Comparison of ENCODE assay signal across 8 mouse cellular contexts in genomic region chr15:102721980-102722475, GRCm38 (mm10). TPM values are rescaled to one million over a fixed set of nuclear protein-coding genes. Genes with fewer than 3 reads are reported as not detected.
DNase-seq lines count a peak whose midpoint lies in the region; ATAC-seq and TF ChIP-seq lines count a peak whose summit lies in the region.

TSS of gene Calcoco1 (minus strand) at chr15:102722178.

- ATAC-seq in heart, embryonic 11.5 days (replicated peaks; ENCODE audit: insufficient number of reproducible peaks, low FRiP score, low TSS enrichment): peak; percentile 99
- peak; percentile 99 for ATAC-seq in kidney, embryonic 16.5 days (ENCODE audit: low FRiP score, low TSS enrichment)

- no peaks in the 10 kb centered on the region for H3K79me3 ChIP-seq in C2C12 (ENCODE audit: low read depth)

- no peak for TF ChIP-seq CTCF in C2C12 (IDR thresholded peaks at IDR 0.05; ENCODE audit: control insufficient read depth, insufficient read depth, insufficient read length)
- no peak for TF ChIP-seq CTCF in brain, embryonic 14.5 days (IDR thresholded peaks at IDR 0.05; ENCODE audit: borderline replicate concordance, extremely low read depth, insufficient read depth, insufficient read length)
- TF ChIP-seq CTCF in liver, adult 2 months (IDR thresholded peaks at IDR 0.05; ENCODE audit: low read depth, low read length): no peak

- peak within 1 kb of the TSS; percentile 64 for H3K4me2 ChIP-seq in heart, embryonic 11.5 days
- peak within 1 kb of the TSS; percentile 65 for H3K4me2 ChIP-seq in kidney, embryonic 16.5 days (replicated peaks; ENCODE audit: low read depth, low read length)
- peak within 1 kb of the TSS; percentile 98 for H3K4me2 ChIP-seq in myocyte (ENCODE audit: low read depth)

- H3K9me3 ChIP-seq in erythroblast, embryonic 14.5 days (ENCODE audit: control insufficient read depth, low read length): no peaks in the 10 kb centered on the region
- H3K9me3 ChIP-seq in heart, embryonic 11.5 days (replicated peaks; ENCODE audit: control insufficient read depth, low read length): no peaks in the 10 kb centered on the region
- no peaks in the 10 kb centered on the region for H3K9me3 ChIP-seq in kidney, embryonic 16.5 days (ENCODE audit: low read length)

- peak within 1 kb of the TSS; percentile 79 for H3K9ac ChIP-seq in heart, embryonic 11.5 days (ENCODE audit: low read depth, low read length)
- H3K9ac ChIP-seq in kidney, embryonic 16.5 days (replicated peaks; ENCODE audit: low read length): peak within 1 kb of the TSS; percentile 80
- H3K9ac ChIP-seq in liver, adult 2 months (ENCODE audit: low read depth, low read length): peak within 1 kb of the TSS; percentile 80

- H3K79me2 ChIP-seq in C2C12 (ENCODE audit: control insufficient read depth, insufficient read depth): no peaks in the 10 kb centered on the region
- no peaks in the 10 kb centered on the region for H3K79me2 ChIP-seq in liver, adult 2 months (ENCODE audit: control insufficient read depth, insufficient read depth, low read length)
- H3K79me2 ChIP-seq in myocyte (ENCODE audit: control insufficient read depth, insufficient read depth): no peaks in the 10 kb centered on the region

- peak within 1 kb of the TSS; percentile 82 for H3K27ac ChIP-seq in heart, embryonic 11.5 days (ENCODE audit: low read depth, low read length)
- peak within 1 kb of the TSS; percentile 79 for H3K27ac ChIP-seq in kidney, embryonic 16.5 days (ENCODE audit: low read length)
- H3K27ac ChIP-seq in liver, adult 2 months (replicated peaks; ENCODE audit: insufficient read depth, low read depth, low read length): peak within 1 kb of the TSS; percentile 75

- DNase-seq in brain, embryonic 14.5 days (ENCODE audit: low read depth): peak; percentile 99
- DNase-seq in liver, adult 2 months (ENCODE audit: extremely low read depth, low read depth, low spot score): peak; percentile 92
- peak; percentile 96 for DNase-seq in splenic B cell, adult 2 months (ENCODE audit: low read depth, low spot score)

- H3K4me3 ChIP-seq in C2C12 (ENCODE audit: insufficient read depth, poor library complexity, severe bottlenecking): peak within 1 kb of the TSS; percentile 66
- peak within 1 kb of the TSS; percentile 84 for H3K4me3 ChIP-seq in erythroblast, embryonic 14.5 days (replicated peaks)
- H3K4me3 ChIP-seq in heart, embryonic 11.5 days (ENCODE audit: low read depth, low read length): peak within 1 kb of the TSS; percentile 79
- H3K4me3 ChIP-seq in kidney, embryonic 16.5 days (ENCODE audit: low read length): peak within 1 kb of the TSS; percentile 79
- H3K4me3 ChIP-seq in liver, adult 2 months (ENCODE audit: insufficient read depth, low read depth, low read length): peak within 1 kb of the TSS; percentile 73
- peak within 1 kb of the TSS; percentile 72 for H3K4me3 ChIP-seq in myocyte

- H3K36me3 ChIP-seq in C2C12 (ENCODE audit: control insufficient read depth, insufficient read depth) (no peaks in the 10 kb centered on the region), myocyte (ENCODE audit: control insufficient read depth, insufficient read depth) (no peaks in the 10 kb centered on the region)
- peaks cover 5% of the 10 kb centered on the region for H3K36me3 ChIP-seq in erythroblast, embryonic 14.5 days (ENCODE audit: control insufficient read depth)
- H3K36me3 ChIP-seq in heart, embryonic 11.5 days (ENCODE audit: control insufficient read depth, insufficient read depth, low read length): no peaks in the 10 kb centered on the region
- peaks cover 14% of the 10 kb centered on the region; the same call in 1 of the 2 replicates for H3K36me3 ChIP-seq in kidney, embryonic 16.5 days (ENCODE audit: insufficient read depth, low read length)
- H3K36me3 ChIP-seq in liver, adult 2 months (ENCODE audit: control insufficient read depth, insufficient read depth, low read length): peaks cover 16% of the 10 kb centered on the region; the same call in 1 of the 2 replicates
- peaks cover under 1% of the 10 kb centered on the region for H3K36me3 ChIP-seq in splenic B cell, adult 2 months (ENCODE audit: control insufficient read depth, insufficient read depth, low read length, poor library complexity, severe bottlenecking)

- H3K27me3 ChIP-seq in C2C12 (ENCODE audit: control insufficient read depth, insufficient read depth, insufficient read length) (no peaks in the 10 kb centered on the region), myocyte (ENCODE audit: control insufficient read depth, insufficient read depth, insufficient read length) (no peaks in the 10 kb centered on the region)
- H3K27me3 ChIP-seq in erythroblast, embryonic 14.5 days (ENCODE audit: control insufficient read depth): no peaks in the 10 kb centered on the region
- H3K27me3 ChIP-seq in heart, embryonic 11.5 days (ENCODE audit: control insufficient read depth, insufficient read depth, low read length): no peaks in the 10 kb centered on the region
- no peaks in the 10 kb centered on the region for H3K27me3 ChIP-seq in kidney, embryonic 16.5 days (ENCODE audit: insufficient read depth, low read length)
- H3K27me3 ChIP-seq in liver, adult 2 months (ENCODE audit: control insufficient read depth, insufficient read depth, low read length): no peaks in the 10 kb centered on the region
- no peaks in the 10 kb centered on the region for H3K27me3 ChIP-seq in splenic B cell, adult 2 months (ENCODE audit: control insufficient read depth, insufficient read depth, low read length, poor library complexity, severe bottlenecking)

- 1% methylated on average over 27 of the region's 27 CpGs for WGBS in heart, embryonic 11.5 days (ENCODE audit: insufficient replicate concordance)
- WGBS in kidney, embryonic 16.5 days: under 1% methylated on average over 27 of the region's 27 CpGs
- 2% methylated on average over 27 of the region's 27 CpGs for WGBS in liver, adult 2 months

- peaks cover 22% of the 10 kb centered on the region for H3K4me1 ChIP-seq in erythroblast, embryonic 14.5 days (ENCODE audit: control insufficient read depth)
- peaks cover 4% of the 10 kb centered on the region; the same call in 1 of the 2 replicates for H3K4me1 ChIP-seq in heart, embryonic 11.5 days (ENCODE audit: control insufficient read depth, insufficient read depth, low read length)
- peaks cover 16% of the 10 kb centered on the region for H3K4me1 ChIP-seq in kidney, embryonic 16.5 days (ENCODE audit: insufficient read depth, low read length)
- peaks cover 4% of the 10 kb centered on the region; the same call in 1 of the 2 replicates for H3K4me1 ChIP-seq in liver, adult 2 months (ENCODE audit: control insufficient read depth, insufficient read depth, low read length)

- H3ac ChIP-seq in C2C12 (ENCODE audit: control insufficient read depth, insufficient read length, low read depth): peak within 1 kb of the TSS; percentile 19
- no peak within 1 kb of the TSS for H3ac ChIP-seq in myocyte (ENCODE audit: control insufficient read depth, insufficient read length)

- 0 out of 2 replicates have a peak, but pooled peaks have one; percentile 17 for TF ChIP-seq POLR2A in brain, embryonic 14.5 days (IDR thresholded peaks at IDR 0.05; ENCODE audit: borderline replicate concordance, extremely low read depth, insufficient read depth, insufficient read length, poor library complexity, severe bottlenecking)
- TF ChIP-seq POLR2A in liver, adult 2 months (IDR thresholded peaks at IDR 0.05; ENCODE audit: extremely low read depth, insufficient read depth, low read length): 0 out of 2 replicates have a peak, but pooled peaks have one; percentile 22
- peak; percentile 86 for TF ChIP-seq POLR2A in myocyte (IDR thresholded peaks at IDR 0.05; ENCODE audit: insufficient read length, low read depth)

TF ChIP-seq in C2C12, 6 proteins besides CTCF, POLR2A, EP300 and RAD21:
- TF ChIP-seq MYOD1 (IDR thresholded peaks at IDR 0.05; ENCODE audit: control insufficient read depth, insufficient read length, low read depth): no peak
- no peak for TF ChIP-seq MYOG (IDR thresholded peaks at IDR 0.05; ENCODE audit: control insufficient read depth, extremely low read depth, insufficient read length)
- TF ChIP-seq CEBPB (IDR thresholded peaks at IDR 0.05; ENCODE audit: low read depth): no peak
- peak; percentile 91 for TF ChIP-seq MAX (IDR thresholded peaks at IDR 0.05)

TF ChIP-seq in myocyte, 11 proteins besides CTCF, POLR2A, EP300 and RAD21:
- peak; percentile 58 for TF ChIP-seq MAX (IDR thresholded peaks at IDR 0.05; ENCODE audit: low read depth)
- peak in 2 of 3 experiments; percentile 51 to 61 for TF ChIP-seq MYOG (IDR thresholded peaks at IDR 0.05; ENCODE audit: control insufficient read depth in 1 of 3, insufficient read depth in 1 of 3, insufficient read length in 2 of 3, low read depth in 2 of 3)
- TF ChIP-seq POLR2AphosphoS2 (IDR thresholded peaks at IDR 0.05; ENCODE audit: insufficient read length, low read depth): peak; percentile 91
- TF ChIP-seq SRF (IDR thresholded peaks at IDR 0.05; ENCODE audit: control insufficient read depth, insufficient read length, low read depth): peak; percentile 74
- TF ChIP-seq TCF3 (IDR thresholded peaks at IDR 0.05; ENCODE audit: insufficient read length, low read depth): no peak
- peak; percentile 36 for TF ChIP-seq USF1 (IDR thresholded peaks at IDR 0.05; ENCODE audit: low read depth)
- TF ChIP-seq TCF12 (IDR thresholded peaks at IDR 0.05; ENCODE audit: insufficient read depth, poor library complexity, severe bottlenecking): no peak
- no peak for TF ChIP-seq E2F4 (IDR thresholded peaks at IDR 0.05; ENCODE audit: insufficient read depth)
- no peak for TF ChIP-seq CEBPB (IDR thresholded peaks at IDR 0.05; ENCODE audit: insufficient read depth, poor library complexity, severe bottlenecking)
- peak in 2 of 3 experiments; percentile 60 to 74 for TF ChIP-seq MYOD1 (IDR thresholded peaks at IDR 0.05; ENCODE audit: control insufficient read depth in 1 of 3, insufficient read length in 2 of 3, low read depth in 2 of 3)
- no peak for TF ChIP-seq REST (IDR thresholded peaks at IDR 0.05; ENCODE audit: insufficient read depth, insufficient read length)

RNA-seq across cellular contexts. Expression of gene Calcoco1, which starts in this region (rescaled TPM):
- 25.7 TPM for polyA plus RNA-seq in C2C12 (2012; fragmentation: generic; extraction: Trizol)
- polyA plus RNA-seq in brain, embryonic 14.5 days (2012; rRNA removed): 46.2 and 48.4 TPM in 2 replicates
- 9.1 and 9.5 TPM in 2 replicates for polyA plus RNA-seq in erythroblast, embryonic 14.5 days (2012)
- 33.7 and 47.8 TPM in 2 replicates for polyA plus RNA-seq in heart, embryonic 11.5 days (2014; fragmentation: Nextera tagmentation; extraction: Ambion mirVana)
- 60.4 and 63.2 TPM in 2 replicates for polyA plus RNA-seq in kidney, embryonic 16.5 days (2015; fragmentation: Nextera tagmentation; extraction: Ambion mirVana)
- total RNA-seq in liver, adult 2 months (2014; rRNA removed): 19.1 and 20.5 TPM in 2 replicates
- 20.7 and 22.8 TPM in 2 replicates for polyA plus RNA-seq in liver, adult 2 months (2012; rRNA removed)
- polyA plus RNA-seq in myocyte (2012; fragmentation: generic; extraction: Trizol): 117 TPM

Comparison
In these comparisons a context has a peak if more than half of its experiments do, and no peak if none do; other contexts are left out.
1. Peak in every context shown above with its lines: DNase-seq, ATAC-seq, H3K4me3 ChIP-seq and H3K27ac ChIP-seq.
2. POLR2A ChIP-seq: peak in every context shown above with its lines; median percentile 86 in myocyte; 22 in liver, adult 2 months; 17 in brain, embryonic 14.5 days.